Mouse (Mus musculus) E14TG2a.4 (cell line): ENCODE results near the gene Gm13539.

Experiments
- CTCF ChIP-seq: conservative IDR thresholded peaks from 2 replicates; pipeline ENCODE4 v1.5.1; 2014; ENCODE audit warnings: low read length
- POU5F1 ChIP-seq: IDR thresholded peaks from 2 replicates; pipeline ENCODE4 v1.6.1; 2014; ENCODE audit warnings: low read length, borderline replicate concordance

GRCm38 (mm10) chr2:25824751-25825150, 42.7 kb downstream of the Gm13539 start:
- TF ChIP-seq CTCF (no peak), POU5F1 (no peak)
